Mouse (Mus musculus) kidney, adult 11 months (tissue): ENCODE results near the gene Gnat2.

Source experiments
- DNase-seq: peaks from one replicate; pipeline ENCODE4 v3.0.0; 2022

Gnat2 gene

DNA sequence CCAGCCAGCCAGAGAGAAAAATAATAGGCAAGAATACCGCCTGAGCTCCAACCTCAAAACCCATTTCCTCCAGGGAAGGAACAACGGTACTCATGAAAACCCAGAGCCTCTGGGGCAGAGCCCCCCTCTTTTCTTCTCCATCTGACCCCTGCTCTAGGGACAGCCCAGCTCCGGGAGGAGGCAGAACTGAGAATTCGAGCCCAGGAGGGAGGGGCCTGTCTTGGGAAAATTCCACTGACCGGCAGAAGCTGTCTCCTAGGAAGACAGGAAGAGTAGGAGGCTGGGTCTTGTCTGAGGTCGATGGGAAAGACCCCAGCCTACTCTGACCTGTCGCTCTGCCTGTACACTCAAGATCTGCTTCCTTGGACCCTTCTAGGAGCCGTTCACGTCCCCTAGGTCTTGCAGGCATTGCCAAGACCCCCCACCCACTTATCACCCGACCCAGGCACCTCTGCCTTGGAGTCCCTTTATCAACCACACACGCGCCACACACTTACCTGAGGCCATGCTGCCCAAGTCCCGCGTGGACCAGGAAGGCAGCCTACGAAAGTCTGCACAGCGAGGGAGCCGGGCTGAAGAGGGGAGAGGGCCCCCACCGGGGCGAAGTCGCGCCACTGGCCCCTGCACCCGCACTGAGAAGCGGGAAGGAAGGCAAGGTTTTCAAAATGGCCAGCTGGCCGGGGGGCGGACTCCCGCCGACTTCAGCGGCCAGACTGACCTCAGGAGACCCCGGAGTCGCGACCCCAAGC, 6.7 kb upstream of the Gnat2 start:
- peak; percentile 88 for DNase-seq

DNA sequence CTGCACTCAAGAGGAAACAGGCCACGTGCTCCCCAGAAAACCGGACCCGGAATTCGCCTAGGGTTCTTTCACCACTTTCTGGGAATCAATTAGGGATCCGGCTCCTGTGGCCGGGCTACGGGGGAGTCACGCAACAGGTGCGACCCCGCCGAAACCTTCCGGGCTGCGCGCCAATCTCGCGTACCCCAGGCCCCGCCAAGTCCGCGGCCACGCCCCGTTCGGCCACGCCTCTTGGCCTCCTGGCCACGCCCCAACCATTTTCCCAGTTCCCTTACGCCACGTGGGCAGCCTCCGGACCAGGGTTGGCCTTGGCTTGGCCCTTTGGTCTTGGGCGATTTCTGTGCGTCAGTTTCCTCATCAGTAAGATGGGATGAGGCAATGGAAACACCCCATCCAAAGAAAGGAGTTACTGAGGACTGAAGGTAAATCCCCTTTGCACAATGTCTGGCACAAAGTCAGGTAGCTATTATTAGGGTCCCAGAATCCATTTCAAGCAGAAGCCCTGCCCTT, 6.1 kb upstream of the Gnat2 start, which contains the start of gene Ampd2:
TSS of gene Ampd2 (minus strand) at position 182 of the 510 bp plus-strand sequence.
- peak; percentile 83 for DNase-seq

DNA sequence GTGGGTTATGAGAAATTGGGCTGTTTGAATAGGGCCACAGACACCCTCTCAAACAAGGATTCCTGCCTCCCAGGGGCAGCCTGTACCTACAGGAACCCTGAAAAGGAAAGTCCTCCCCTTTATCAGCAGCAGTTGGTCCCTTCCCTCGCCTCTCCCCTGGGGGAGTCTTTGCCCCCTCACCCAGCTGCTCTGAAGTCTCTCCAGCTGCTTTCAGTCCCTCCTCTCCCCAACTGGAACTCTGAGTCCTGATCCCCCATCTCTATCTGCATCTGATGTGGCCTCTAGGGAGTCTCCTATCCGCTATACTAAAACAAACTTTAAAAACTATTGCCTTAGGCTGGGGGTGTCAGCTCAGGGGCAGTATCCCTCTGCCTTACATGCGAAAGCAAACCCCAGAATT, 5.3 kb upstream of the Gnat2 start:
- no peak for DNase-seq

DNA sequence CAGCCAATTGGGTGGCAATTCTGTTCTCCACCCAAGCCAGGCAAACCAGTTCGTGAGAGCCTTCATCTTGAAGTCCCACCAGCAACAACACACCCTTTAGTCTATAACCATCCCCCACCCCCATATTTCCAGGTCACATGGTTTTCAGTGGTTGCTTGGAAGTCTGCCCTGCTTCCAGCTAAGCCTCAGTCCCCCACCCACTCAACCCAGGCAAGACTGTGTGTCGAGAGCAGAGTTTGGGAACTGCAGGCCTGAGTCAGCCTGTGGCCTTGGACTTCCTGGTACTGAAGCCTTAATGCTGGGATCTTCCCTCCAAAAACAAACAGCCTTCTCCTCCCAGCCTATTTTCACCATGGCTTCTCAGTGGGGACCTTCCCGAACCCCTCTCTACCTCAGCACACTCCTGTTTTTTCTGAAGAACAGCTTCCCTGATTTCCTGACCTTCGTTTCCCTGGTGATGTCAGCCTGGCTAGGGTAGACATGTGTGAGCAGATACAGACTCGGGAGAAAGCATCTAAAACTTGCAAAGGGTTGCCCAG, 3.7 kb upstream of the Gnat2 start:
- DNase-seq = no peak

DNA sequence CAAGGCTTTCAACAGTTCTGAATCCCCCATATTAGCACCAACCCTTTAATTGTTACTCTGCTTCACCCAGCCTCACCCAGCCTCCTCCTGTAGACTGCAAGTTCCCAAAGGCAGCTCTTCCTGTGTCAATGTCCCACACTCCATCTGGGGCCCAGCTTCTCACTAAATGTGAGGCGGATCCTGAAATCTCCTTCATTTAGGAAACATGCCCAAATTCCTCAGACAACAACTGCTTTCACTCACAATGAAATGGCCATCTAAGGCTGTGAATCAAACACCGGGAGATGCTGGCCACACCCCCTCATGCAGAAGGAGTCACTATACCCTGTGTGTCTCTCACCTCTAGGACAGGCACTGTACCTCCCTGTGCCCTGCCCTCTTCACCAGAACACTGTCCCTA, 2.7 kb upstream of the Gnat2 start:
- DNase-seq = no peak

DNA sequence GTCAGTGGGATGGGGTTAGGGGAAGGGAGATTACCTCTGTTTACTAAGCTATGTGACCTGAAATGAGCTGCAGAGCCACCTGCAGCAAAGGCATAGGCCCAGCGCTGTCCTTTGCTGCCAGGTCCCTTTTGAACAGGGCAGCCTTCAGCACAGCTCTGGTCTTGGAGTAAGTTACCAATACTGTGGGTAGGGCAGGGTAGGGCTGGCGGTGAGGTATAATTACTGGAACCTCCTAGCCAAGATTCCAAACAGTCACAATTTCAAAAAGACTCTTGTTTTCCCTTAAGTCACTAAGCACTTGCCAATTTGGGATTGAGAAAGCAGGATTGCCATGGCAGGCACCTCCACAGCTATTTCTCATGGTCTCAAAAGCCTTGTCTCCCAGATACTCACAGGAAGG, 2.0 kb upstream of the Gnat2 start:
- no peak for DNase-seq

DNA sequence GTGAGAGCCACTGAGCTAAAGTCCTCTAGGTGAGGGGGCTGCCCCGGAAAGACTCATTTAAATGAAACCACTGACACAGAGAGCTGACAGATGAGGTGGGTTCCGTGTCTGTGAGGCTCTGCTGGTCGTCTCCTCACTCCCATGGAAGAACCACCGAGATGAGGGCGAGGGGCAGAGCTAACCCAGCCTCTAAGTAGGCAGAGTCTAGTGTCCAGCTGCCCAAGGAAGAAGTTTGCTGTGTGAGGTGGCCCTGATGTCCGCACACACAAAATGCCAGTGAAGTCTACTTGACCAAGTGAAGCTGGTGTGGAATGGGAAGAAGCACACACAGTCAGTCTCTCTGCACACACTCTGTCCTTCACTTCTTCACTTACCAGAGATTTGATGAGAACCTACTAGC, 559 bp upstream of the Gnat2 start:
- no peak for DNase-seq

DNA sequence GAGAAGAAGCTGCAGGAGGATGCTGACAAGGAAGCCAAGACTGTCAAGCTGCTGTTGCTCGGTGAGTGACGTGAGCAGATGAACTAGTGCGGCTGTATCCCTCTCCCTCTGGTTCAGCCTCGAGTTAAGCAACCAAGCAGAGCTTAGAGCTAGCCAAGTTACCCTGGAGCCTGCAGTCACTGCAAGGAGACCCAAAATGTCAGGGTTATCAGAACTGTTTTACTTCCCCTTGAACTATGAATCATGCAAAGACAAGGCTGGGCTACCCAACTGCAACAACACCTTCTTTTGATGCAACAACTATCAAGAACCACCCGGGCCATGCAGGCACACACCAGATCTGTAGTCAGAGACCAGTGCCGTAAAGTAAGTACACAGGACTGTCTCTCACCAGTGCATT, 717 bp downstream of the Gnat2 start:
- DNase-seq = no peak

DNA sequence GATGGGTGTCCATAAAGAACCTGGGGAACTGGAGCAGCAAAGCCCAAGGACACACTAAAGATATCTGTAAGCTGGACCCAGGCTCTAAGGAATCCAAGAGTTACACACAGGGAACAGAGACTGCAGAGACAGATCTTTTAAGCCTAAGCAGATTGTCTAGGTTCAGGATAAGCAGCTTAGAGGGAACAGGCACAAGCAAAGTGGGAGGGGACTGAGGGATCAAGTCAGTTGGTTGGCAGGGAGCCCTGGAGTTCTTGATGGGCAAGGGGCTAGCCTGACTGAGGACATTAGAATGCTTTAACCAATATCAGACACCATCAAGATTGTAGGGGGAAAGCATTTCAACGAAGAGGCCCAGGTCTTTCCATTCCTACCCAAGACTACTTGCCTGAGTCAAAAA, 1.6 kb downstream of the Gnat2 start:
- no peak for DNase-seq

DNA sequence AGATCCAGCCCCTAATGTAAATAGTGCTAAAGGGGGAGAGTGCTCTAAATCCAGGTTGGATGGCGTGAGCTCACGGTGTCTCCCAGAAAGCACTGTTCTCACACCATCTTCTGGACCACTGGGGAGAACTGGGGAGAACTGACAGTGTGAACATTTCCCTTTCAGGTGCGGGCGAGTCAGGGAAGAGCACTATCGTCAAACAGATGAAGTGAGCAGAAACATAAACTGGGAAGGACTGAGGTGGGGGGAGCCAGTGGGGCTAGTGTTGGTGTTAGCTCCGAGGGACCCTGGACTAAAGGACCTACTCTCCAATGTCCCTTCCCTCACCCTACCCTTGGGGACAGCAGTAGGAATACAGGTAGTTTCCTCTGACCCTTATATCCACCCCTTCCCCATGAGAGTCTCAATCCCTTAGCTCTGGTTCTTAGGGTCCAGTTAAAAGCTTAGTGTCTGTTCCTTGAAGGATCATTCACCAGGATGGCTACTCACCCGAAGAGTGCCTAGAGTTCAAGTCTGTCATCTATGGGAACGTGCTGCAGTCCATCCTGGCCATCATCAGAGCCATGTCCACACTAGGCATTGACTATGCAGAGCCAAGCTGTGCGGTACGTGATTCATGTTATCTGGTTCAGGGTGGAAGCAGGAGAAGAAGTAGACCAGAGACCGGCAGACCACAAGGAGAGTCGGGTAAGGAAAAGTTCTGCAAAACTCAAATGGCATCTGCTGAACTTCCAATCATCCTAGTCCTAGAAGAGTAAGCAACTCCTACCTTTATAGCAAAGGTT, 2.6 kb downstream of the Gnat2 start:
- no peak for DNase-seq

DNA sequence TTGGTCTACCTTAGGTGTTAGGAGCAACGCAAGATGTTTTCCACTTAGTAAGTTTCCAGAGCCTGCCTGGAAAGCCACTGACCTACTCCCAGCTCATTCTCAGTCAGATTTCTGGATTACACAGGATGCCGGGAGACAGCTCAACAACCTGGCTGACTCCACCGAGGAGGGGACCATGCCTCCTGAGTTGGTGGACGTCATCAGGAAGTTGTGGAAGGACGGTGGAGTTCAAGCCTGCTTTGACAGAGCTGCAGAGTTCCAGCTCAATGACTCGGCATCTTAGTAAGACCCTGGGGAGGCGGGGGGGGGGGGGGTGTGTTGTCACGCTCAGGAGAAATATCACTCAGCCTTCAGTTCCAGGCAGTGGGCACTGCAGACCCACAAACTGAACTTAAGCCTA, 3.6 kb downstream of the Gnat2 start:
- no peak for DNase-seq

DNA sequence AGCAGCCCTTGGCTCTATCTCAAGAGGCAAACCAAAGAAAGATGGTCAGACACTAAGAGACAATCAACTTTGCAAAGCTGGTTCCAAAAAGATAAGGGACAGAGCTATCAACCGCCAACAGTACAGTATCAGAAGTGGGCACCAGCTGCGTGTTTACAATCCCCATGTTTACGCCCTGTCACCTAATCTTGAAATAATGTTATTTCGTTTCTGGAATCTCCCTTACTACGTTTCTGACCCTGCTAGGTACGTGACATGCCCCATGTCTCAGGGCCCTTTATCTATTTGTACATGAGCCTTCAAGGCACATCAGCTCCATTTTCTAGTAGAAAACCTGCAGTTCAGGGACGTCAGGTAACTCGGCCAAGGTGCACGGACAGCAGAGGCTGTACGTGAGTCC, 4.1 kb downstream of the Gnat2 start:
- no peak for DNase-seq

DNA sequence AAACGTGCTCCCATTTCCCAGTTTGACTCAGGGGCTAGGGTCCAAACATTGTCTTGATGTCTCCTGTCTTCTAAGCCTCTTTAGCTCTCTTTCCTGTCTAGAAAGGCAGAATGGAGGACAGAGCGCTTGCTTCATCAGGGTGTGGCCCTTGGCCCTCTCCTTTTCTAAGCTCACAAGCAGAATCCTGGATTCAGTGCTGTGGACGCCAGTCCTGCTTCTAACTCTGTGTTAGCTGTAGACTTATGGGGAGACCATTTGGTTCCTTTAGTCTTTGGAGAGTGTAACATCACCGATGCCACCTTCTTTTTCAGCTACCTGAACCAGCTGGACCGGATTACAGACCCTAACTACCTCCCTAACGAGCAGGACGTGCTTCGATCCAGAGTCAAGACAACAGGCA, 5.1 kb downstream of the Gnat2 start:
- no peak for DNase-seq

DNA sequence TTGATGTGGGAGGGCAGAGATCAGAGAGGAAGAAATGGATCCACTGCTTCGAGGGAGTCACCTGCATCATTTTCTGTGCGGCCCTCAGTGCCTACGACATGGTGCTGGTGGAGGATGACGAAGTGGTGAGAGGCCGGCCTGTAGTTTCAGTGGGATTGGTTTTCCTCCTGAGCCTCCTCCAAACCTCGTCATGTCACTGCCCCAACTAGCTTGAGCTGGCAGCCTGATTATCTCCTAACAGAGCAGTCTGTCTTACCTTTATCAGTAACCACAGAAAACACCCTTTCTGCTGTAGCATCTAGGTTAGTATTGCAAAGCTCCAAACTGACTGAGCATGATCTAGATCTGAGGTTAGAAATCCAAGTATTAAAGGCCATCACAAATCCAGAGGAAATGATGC, 5.7 kb downstream of the Gnat2 start:
- no peak for DNase-seq

DNA sequence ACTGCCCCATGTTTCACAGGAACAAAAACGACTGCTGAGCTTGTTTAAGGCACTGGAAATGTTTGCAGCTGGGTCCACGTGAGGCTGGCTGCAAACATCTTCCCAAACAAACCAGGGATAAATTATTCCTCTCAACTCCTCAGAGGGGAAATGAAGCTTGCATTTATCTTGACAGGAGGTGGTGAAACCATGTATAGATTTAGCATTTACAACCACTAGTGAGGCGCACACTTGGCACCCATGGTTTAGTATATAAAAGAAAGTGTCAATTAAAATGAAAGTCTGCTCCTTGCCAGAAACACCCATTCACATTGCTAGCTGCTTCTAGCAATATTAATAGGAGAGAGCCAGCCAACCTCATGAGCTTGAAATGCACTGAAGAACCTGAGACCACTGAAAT, 9.0 kb downstream of the Gnat2 start:
- DNase-seq = no peak

DNA sequence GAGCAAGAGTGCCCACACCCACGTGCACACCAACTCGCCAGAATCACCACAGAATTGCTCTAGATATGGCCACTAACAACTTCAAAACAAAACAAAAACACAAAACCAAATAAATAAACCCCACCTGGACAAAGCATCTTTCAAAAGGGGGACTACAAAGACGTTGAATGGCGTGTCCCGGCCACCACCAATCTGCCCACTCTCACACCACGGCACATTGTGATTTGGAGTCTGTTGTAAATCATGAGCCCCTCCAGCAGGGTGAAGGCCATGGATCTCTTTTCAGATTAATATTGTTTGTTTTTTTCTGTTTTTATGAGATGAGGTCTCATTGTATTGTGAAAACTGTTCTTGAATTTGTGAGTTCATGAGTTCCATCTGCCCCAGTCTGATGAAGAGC, 9.5 kb downstream of the Gnat2 start:
- no peak for DNase-seq

DNA sequence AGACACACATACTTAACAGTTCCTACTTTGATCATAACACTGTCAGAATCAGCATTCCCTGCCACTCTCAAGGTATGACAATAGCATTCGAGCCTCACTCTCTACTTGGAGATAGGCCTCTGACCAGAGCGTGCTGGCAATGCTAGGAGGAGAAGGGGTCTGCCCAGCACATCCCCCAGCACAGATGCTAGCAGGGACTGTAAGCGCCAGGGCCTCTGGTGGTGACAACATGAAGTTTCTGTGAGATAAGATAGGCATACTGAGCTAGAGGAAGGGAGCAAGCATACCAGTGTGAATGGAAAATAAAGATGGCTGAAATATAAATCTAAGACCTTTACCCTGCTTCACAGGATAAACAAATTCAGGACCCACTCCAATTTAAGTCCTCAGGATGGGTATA, 12.7 kb downstream of the Gnat2 start:
- DNase-seq = no peak

DNA sequence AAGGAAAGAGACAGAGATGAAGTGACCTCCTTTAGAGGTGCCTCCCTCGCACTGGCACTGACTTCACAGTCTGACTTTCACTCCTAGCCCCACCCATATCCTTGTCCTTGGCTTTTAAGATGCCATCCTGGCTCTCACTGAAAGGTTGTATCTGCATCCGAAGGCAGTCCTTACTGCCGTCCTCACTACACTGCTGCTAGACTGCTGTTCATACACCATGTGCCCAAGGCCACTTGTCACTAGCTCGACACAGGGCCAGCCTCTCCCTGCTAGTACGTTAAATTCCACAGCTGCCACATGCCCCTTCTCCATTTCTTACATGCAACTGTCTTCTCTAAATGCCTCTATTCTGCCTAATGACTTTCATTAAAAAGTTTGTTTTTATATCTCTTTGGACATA, 18.7 kb downstream of the Gnat2 start:
- DNase-seq = no peak

DNA sequence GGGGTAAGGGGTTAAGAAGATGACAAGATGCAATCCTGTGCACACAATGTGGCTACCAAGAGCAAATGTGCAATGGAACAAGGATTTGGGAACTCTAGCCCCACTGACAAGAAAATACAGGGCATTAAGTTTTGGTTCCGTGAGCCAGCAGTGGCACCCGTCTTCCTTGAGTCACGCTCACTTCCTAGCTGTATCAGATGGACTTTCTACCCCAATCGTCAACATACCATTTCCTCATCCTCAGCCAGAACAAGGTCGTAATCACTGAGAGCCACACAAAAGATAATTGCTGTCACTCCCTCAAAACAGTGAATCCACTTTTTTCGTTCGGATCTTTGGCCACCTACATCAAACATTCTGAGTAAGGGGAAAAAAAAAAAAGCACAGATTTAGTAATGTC, 19.7 kb downstream of the Gnat2 start:
- DNase-seq = no peak

DNA sequence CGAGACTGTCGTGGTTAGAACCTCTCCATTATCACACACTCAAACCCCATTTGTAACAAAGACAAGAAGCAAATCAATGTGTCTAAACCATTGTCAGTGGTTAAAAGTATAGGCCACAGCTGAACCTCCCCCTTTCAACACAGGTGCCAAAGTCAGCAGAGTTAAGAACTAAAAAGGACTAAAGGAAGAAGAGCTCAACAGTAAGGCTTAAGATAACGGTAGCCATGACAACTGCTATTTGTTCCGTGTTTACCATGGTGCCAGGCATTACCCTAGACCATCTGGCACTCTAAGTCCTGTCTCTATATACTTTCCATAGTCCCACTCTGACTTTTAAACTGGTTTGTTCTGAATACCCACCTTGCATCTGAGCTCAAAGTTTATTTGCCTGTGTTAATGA, 20.1 kb downstream of the Gnat2 start:
- no peak for DNase-seq

DNA sequence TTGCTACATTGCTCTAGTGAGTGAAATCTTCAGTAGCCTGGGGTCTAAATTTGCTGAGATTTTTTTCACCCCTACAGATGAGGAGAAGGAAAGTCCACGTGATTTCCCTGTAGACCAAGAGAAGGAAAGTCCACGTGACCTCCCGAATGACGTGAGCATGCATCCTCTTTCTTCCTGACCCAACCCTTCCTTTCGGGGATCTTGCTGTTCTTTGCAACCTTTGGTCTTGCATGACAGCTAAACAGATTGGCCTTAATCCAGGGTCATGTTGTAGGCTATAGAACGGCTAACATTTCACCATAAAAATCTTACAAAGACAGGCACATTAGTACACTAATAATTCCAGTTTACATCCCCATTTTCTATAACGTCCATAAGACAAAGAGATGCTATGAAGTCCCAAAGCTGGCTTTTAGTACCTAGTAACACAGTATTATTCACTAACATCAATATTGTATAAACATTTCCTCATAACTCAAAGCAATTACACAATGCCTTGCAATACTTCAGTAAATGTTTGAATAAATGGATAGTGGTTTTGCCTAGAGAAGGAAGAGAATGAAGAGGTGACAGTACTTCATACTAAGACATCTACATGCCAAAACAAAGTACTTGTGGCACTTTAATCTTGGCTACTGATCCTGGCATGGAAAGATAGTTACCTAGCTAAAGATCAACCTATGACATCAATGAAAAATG, 21.2 kb downstream of the Gnat2 start:
- DNase-seq = no peak

DNA sequence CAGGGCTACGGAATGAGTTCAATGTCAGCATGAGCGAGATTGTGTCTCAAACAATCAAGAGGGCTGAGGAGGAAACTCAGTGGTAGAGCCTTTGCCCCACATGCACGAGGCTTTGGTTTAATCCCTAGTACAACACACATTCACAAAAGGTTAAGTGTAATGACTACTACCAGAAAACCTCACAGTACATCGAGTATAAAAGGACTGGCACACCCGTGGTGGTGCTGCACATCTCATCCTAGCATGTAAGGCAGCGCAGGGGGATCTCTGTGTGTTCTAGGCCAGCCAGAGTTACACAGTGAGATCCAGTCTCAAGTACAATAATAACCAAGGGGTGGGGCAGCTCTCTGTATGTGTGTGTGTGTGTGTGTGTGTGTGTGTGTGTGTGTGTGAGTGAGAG, 24.9 kb downstream of the Gnat2 start:
- DNase-seq = no peak

DNA sequence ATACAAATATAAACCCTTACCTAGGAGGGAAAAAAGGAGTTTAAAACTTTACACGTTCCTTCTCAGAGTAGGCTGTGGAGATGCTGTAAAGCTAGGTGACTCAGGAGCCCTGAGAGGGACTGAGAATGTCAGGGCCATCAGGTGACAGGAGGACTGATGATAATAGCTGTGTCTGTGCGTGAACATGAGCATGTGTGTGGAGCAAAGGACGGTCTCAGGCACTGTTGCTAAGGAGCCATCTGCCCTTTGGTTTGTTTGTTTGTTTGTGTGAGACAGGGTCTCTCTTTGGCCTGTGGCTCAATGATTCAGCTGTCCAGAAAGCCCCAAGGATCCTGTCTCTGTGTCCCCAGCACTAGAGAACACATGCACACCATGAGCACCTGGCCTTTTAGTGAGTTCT, 28.5 kb downstream of the Gnat2 start:
- DNase-seq = no peak

DNA sequence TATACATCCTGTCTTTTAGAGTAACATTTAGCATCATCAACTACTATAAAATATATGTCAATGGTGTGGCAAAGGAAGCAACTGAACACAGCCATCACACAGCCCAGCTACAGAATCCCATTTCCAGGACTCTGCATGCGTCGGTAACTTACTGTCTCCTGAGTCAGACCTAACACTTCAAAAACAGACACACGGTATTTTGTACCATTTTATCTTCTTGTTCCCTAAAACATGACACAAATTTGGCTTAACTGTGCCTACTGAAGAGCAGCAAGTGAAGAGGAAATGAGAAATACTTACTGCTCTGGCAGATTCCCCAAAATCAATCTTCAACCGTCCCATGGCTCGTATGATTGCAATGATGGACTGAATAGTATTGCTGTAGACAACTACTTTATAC, 30.7 kb downstream of the Gnat2 start:
- no peak for DNase-seq
